Mouse (Mus musculus) lung, embryonic 14.5 days (tissue): ENCODE results near the gene Sergef. TPM values are rescaled to one million over a fixed set of nuclear protein-coding genes. Genes with fewer than 3 reads are reported as not detected.

Experiments used
- ATAC-seq: fragments of 200-750 bp; cut with Nextera tagmentation; 2 replicates; pipeline ENCODE4 v1.8.0; 2017; ENCODE audit warnings: mild to moderate bottlenecking, moderate TSS enrichment, moderate library complexity; ENCODE audit not compliant: insufficient read depth
- DNase-seq: peaks from one replicate; pipeline ENCODE4 v3.0.0-alpha.2; 2015
- H3K27ac ChIP-seq: fragments of 300-500 bp; sonication (generic); 2 replicates; pipeline ENCODE4 v1.5.1; 2014; ENCODE audit warnings: low read depth, mild to moderate bottlenecking, moderate library complexity
- H3K27me3 ChIP-seq: fragments of 300-500 bp; sonication (generic); 2 replicates; pipeline ENCODE4 v1.6.1; 2014; ENCODE audit warnings: low read length, control low read depth; ENCODE audit not compliant: insufficient read depth
- H3K36me3 ChIP-seq: fragments of 300-500 bp; sonication (generic); 2 replicates; pipeline ENCODE4 v1.6.1; 2014; ENCODE audit warnings: control low read depth; ENCODE audit not compliant: insufficient read depth
- H3K4me1 ChIP-seq: fragments of 300-500 bp; sonication (generic); 2 replicates; pipeline ENCODE4 v1.6.1; 2014; ENCODE audit warnings: antibody characterized with exemption, control low read depth; ENCODE audit not compliant: insufficient read depth
- H3K4me2 ChIP-seq: fragments of 300-500 bp; sonication (generic); 2 replicates; pipeline ENCODE4 v1.6.1; 2014; ENCODE audit warnings: mild to moderate bottlenecking
- H3K4me3 ChIP-seq: fragments of 300-500 bp; sonication (generic); 2 replicates; pipeline ENCODE4 v1.5.1; 2014; ENCODE audit warnings: low read depth, low read length
- H3K9ac ChIP-seq: fragments of 300-500 bp; sonication (generic); 2 replicates; pipeline ENCODE4 v1.6.1; 2014
- H3K9me3 ChIP-seq: fragments of 300-500 bp; sonication (generic); 2 replicates; pipeline ENCODE4 v1.6.1; 2016; ENCODE audit warnings: low read depth, low read length, control low read depth
- CTCF ChIP-seq: IDR thresholded peaks from 2 replicates; pipeline ENCODE4 v1.5.1; 2016; ENCODE audit warnings: antibody characterized with exemption, low read depth
- WGBS: fragments of 180-500 bp; shearing (Covaris S2); extraction: QIAGEN DNeasy Blood & Tissue Kit; methylation state at CpG from one replicate; pipeline ENCODE4 v1.1.7; 2014; 5-methylcytosine and 5-hydroxymethylcytosine counted together
- polyA plus RNA-seq: library from polyadenylated mRNA; unstranded; fragments of >200 nt; fragmentation: Nextera tagmentation; extraction: Ambion mirVana; gene quantifications from 2 replicates; pipeline ENCODE4 v1.2.1, GENCODE M21; 2014

Gene Sergef
- polyA plus RNA-seq, 1 experiment from 2014 or later = 12.7 TPM

DNA sequence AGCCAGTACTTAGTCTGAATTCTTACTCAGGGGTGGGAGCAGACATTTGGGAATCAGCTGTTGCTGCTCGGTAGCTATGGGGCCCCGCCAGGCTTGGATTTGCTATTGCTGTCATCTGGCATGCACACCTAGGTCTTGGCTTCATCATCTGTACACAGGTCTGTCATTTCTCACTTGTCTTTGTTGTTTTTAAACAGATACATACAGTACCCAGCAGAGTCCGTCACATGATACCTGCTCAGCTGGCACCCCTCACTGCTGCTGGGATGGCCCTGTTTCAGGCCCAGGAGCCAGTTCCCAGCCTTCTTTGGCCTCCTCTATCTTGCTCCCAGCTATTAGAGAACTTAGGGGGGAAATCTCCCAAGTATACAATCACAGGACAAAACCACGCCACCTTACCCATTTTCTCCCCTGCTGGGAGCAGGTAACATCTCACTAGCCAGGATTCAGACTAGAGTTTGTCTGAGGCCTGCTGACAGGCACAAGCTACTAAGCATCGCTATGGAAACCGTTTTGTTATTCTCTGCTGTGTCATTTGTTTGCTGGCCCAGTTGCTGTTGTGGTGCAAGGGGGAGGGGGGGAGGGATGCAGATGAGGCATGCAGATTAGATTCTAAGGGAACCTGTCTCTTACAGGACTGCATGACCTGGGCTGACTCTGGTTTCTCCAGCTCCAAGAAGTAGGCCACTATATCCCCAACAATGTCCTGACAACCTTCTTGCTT lies 190.5 kb downstream of the Sergef start:
- H3K9me3 ChIP-seq = no peaks in the 10 kb centered on the region
- no peaks in the 10 kb centered on the region for H3K36me3 ChIP-seq
- no peak overlapping the region for H3K4me3 ChIP-seq
- H3K27ac ChIP-seq = no peak overlapping the region
- TF ChIP-seq CTCF = no peak
- no peak for DNase-seq
- H3K4me1 ChIP-seq = no peaks in the 10 kb centered on the region
- no peak overlapping the region for H3K4me2 ChIP-seq
- H3K27me3 ChIP-seq = no peaks in the 10 kb centered on the region
- 54% methylated on average over 6 of the region's 6 CpGs for WGBS
- H3K9ac ChIP-seq = no peak overlapping the region
- no peak for ATAC-seq

DNA sequence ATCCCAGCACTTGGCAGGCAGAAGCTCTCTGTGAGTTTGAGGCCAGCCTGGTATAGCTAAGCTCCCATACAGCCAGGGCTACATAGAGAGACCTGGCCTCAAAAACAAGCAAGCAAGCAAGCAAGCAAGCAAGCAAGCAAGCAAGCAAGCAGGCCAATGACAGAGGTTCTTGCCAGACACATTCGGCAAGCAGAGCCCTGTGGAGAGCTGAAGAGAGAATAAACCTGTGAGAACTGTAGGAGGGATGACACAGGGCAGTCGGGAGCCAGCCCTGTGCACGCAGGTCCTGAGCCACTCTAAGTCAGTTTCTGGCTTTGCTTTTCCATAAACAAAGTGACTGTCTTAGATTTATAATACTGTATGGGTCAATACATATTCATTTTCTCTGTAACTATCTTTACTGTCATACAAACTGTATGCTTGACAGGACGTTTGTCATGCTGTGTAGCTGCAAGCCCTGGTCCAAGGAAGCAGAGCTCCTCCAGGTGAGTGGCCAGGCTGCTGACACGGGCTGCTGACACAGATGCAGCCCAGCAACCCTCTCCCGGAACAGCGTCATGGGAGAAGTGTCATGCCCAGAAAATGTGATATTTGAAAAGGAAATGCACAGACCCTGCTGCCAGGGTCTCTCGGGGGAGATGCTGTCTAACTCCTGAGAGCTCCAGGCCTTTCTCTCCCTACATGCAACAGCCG lies 192.0 kb downstream of the Sergef start:
- DNase-seq = no peak
- Histone ChIP-seq H3K9me3 (no peaks in the 10 kb centered on the region), H3K27me3 (no peaks in the 10 kb centered on the region), H3K4me2 (no peak overlapping the region), H3K9ac (no peak overlapping the region), H3K4me1 (no peaks in the 10 kb centered on the region), H3K36me3 (no peaks in the 10 kb centered on the region), H3K27ac (no peak overlapping the region), H3K4me3 (no peak overlapping the region)
- no peak for ATAC-seq
- TF ChIP-seq CTCF = no peak
- WGBS = 29% methylated on average over 9 of the region's 9 CpGs

DNA sequence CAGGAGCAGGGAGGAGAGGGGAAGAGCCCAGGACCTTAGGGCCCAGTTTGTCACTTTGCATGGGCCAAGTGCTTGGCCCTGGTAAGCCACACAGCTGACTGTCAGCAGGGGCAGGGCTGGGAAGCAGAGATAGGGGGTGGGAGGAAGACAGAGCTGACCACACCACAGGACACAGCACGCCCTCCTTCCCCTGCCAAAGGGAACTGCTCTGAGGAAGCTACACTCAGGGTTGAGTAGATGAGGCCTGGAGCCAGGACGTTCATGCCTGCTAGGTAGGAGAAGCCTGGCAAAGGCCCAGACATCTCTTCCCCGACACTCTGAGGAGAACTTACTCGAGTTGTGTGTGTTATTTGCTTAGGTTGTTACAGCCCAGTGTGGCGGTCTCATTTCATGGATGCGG lies 193.7 kb downstream of the Sergef start:
- Histone ChIP-seq H3K9me3 (no peaks in the 10 kb centered on the region), H3K27ac (no peak overlapping the region), H3K27me3 (no peaks in the 10 kb centered on the region), H3K4me3 (no peak overlapping the region), H3K4me2 (no peak overlapping the region), H3K4me1 (no peaks in the 10 kb centered on the region), H3K36me3 (no peaks in the 10 kb centered on the region), H3K9ac (no peak overlapping the region)
- WGBS = 72% methylated on average over 6 of the region's 6 CpGs
- TF ChIP-seq CTCF = no peak
- ATAC-seq (no peak), DNase-seq (no peak)

DNA sequence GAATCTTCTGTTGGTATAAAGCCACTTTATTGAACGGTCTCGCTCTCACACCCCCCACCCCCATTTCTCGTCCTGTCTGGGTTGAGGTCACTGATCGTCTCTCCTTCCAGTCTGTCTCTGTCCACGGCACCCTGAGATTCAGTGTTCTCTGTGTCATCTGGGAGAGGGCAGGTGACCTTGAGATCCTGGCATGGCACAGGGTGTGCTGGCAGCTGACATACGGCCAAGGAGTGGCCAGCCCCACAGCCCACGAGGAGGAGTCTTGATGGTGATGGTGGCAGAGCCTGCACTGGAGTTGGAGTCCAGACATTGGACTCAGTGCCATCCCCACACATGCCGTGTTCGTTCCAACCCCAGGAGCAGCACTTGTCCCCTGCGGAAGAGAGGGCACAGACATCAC lies 196.4 kb downstream of the Sergef start:
- Histone ChIP-seq H3K27me3 (no peaks in the 10 kb centered on the region), H3K4me3 (no peak overlapping the region), H3K27ac (no peak overlapping the region), H3K36me3 (no peaks in the 10 kb centered on the region), H3K4me1 (no peaks in the 10 kb centered on the region), H3K9me3 (no peaks in the 10 kb centered on the region), H3K4me2 (no peak overlapping the region), H3K9ac (no peak overlapping the region)
- 83% methylated on average over 10 of the region's 10 CpGs for WGBS
- DNase-seq = no peak
- TF ChIP-seq CTCF = no peak
- ATAC-seq = no peak

DNA sequence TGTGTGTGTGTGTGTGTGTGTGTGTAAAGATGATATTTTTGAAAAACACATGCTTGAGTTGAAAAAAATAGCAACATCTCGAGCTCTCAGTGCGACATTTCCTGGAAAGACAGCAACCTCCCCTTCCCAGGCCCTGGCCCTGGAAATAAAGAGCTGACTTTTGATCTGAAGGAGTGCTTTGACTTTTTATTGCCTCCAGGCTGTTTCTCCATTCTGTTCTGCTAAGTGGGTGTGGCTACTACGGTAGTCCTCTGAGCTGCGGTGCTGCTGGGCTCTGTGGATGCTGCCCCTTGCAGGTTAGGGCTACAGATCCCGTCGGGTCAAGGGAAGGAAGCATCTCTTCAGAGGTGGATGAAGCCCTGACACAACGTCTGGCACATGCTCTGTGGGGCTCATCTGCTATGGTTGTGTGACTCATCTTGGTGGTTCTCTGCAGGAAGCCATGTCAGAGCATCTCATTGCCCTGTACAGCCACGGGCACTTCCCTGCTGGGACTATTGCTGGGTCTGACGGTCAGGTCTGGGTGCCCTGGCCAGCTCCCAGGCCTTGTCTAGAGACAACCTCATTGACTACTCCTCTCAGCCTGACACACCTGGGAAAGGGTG lies 201.0 kb downstream of the Sergef start:
- no peak overlapping the region for H3K4me3 ChIP-seq
- ATAC-seq (no peak), DNase-seq (no peak)
- no peak for TF ChIP-seq CTCF
- H3K4me1 ChIP-seq = no peaks in the 10 kb centered on the region
- no peak overlapping the region for H3K9ac ChIP-seq
- H3K36me3 ChIP-seq = no peaks in the 10 kb centered on the region
- H3K9me3 ChIP-seq = no peaks in the 10 kb centered on the region
- 63% methylated on average over 9 of the region's 9 CpGs for WGBS
- H3K27me3 ChIP-seq = no peaks in the 10 kb centered on the region
- H3K4me2 ChIP-seq = no peak overlapping the region
- no peak overlapping the region for H3K27ac ChIP-seq

DNA sequence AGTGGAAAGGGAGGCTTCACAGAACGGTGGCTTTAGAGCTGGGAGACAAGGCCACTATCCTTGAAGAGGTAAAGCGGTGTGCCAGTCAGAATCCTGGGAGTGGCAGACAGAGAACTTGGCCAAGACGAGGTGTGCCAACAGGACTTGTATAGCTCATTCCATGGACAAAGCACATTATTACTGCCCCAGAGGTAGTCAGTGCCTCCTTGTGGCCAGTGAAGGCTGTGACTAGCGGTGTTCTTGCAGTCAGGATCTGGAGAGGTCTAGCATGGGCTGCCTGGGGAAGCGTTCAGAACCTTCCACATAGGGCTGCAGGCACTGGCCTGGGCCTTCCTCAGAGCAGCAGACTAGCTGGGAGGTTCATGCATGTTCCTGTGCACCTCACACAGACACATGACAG lies 203.8 kb downstream of the Sergef start:
- no peak overlapping the region for H3K4me2 ChIP-seq
- WGBS = 87% methylated on average over 5 of the region's 5 CpGs
- H3K9me3 ChIP-seq = no peaks in the 10 kb centered on the region
- no peaks in the 10 kb centered on the region for H3K36me3 ChIP-seq
- DNase-seq (no peak), ATAC-seq (no peak)
- TF ChIP-seq CTCF = no peak
- no peak overlapping the region for H3K9ac ChIP-seq
- no peak overlapping the region for H3K27ac ChIP-seq
- H3K27me3 ChIP-seq = no peaks in the 10 kb centered on the region
- H3K4me1 ChIP-seq = no peaks in the 10 kb centered on the region
- no peak overlapping the region for H3K4me3 ChIP-seq

DNA sequence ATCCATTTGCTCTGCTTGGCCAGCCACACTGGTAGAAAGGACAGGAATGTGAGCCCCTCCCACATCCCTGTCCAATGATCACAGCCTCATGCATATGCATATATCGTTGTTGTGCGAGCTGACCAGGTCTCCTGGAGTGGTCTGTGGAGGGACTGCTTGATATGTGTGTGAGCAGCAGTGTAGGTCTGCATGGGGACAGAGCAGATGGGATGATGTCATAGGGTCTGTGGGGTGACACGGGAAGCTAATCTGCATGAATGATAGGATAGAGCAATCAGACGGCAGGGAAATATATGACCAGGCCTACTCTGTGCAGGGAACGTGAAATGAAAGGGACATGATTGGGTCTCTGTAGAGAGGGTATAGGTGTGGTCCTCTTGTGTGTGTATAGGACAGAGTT lies 205.7 kb downstream of the Sergef start:
- no peak for ATAC-seq
- DNase-seq = no peak

More for the DNA sequence above, 205.7 kb downstream of the Sergef start:
- H3K9ac ChIP-seq = no peak overlapping the region
- WGBS = 64% methylated on average over 5 of the region's 5 CpGs
- no peak for TF ChIP-seq CTCF
- no peaks in the 10 kb centered on the region for H3K9me3 ChIP-seq
- H3K4me2 ChIP-seq = no peak overlapping the region
- H3K4me3 ChIP-seq = no peak overlapping the region
- H3K4me1 ChIP-seq = no peaks in the 10 kb centered on the region
- H3K36me3 ChIP-seq = no peaks in the 10 kb centered on the region
- no peaks in the 10 kb centered on the region for H3K27me3 ChIP-seq
- H3K27ac ChIP-seq = no peak overlapping the region
